Mouse (Mus musculus) right cerebral cortex, postnatal 25 days (tissue): Measurements from ENCODE around the gene Erc1.

Experiments used
- DNase-seq: peaks from one replicate; pipeline ENCODE4 v3.0.0; 2022

Erc1 gene

DNA sequence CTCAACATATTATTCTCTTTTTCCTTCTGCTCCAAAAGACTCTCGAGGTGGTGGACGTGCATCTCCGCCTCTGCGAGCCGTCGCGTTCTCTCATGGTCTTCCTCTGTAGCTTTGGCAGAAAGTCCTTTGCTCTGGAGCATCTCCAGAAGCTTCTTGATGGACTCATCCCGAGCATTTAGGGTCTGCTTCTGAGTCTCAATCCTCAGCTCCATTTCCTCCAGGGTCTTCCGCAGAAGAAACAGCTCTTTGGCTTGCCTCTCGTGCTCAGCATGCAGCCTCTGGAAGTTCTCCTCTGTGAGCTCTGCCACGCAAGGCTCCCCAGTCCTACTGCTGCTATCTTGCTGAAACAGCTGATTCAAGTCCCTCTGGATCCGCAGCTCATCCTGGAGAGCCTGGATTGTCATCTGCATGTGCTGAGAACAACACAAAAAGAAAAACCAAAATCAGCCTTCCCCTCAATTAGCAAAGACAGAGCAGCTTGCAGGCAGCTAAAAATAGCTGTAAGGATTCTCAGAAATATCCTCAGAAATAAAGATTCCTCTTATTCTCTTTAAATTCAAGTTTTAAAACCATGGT lies 51.0 kb downstream of the Erc1 start:
- DNase-seq, result peak; percentile 27

DNA sequence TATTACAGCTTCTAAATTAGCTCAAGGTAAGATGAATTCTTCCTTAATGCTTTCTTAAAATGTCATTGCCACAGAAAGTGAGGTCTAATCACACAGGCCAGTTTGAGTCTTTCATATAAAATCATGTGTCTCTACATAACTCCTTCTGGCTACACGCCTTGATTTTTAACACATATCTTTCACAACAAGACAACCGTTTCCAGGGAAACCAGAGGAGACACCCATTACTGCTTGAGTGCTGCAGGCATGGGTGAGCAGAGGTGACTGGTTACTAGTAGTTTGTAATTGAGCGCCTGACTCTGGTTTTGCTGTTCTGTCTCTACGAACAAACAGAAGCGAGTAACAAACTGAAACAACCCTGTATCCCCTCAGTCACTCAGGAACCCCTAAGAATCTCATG lies 51.7 kb downstream of the Erc1 start:
- no peak for DNase-seq

DNA sequence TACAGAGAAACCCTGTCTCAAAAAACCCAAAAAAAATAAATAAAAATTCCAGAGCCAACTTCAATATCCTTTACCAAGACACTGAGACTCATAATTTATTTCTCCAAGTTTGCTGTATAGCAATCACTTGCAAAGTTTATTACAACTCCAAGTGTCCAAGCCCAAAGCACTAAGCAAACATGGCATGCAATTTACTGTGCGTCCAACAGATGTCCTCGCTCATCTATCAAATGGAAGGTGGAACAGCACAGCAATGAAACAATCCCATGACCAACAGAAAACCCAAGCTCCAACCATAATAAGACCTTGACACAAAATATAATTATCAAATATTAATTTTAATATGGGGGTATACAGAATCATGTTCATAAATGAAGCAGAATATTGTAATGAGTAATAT lies 55.4 kb downstream of the Erc1 start:
- peak; percentile 48 for DNase-seq

DNA sequence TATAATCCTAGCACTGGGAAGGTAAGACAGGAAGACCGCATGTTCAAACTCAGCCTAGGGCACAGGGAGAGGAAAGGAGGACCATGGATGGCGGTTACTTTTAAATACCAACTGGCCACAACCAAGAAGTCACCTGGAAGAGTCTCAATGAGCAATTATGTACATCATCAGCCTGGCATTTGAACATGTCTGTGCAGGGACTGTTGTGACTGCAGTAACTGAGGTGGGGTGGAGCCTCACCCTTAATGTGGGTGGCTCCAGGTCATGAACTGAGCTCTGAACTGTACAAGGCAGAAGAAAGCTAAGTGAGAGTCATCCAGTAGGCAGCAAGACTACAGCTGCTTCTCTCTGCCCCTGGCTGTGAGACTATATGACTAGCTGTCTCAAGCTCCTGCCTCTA lies 65.6 kb downstream of the Erc1 start:
- DNase-seq, result no peak

DNA sequence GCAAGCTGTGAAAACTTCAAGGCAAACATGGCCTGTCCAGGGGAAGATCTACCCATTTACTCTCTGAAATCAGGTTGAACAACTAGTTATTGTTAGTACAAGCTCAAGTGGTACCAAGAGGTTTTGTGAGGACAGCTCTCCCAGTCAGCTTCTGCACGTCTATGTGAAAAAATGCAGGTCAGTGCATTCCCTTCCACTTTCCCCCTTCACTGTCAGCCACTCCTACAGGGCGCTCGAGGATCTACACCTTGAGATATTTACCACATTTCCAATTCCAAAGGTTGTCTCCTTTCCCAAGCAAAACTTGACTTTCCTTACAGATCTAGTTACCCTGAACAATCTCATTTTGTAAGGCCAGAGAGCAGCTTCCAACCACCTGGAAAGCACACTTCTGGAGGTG lies 66.9 kb downstream of the Erc1 start:
- no peak for DNase-seq

DNA sequence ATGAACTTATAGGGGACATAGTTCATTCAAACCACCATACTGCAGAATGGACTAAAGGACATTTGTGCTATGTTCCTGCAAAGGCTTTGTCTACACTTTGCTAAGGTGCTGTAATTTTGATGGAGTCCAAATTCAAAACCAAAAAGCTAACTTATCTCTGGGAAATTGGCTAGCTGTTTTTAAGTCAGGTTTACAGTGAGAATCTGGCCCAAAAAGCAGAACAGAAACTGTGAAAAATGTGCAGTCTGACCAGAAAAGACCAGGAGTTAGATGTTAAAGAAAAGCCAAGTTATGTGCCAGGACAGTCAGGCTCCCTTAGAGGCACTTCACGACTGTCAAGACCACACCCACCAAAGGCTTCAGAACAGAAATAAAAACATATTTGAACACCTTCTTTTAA lies 79.2 kb downstream of the Erc1 start:
- DNase-seq, result no peak

DNA sequence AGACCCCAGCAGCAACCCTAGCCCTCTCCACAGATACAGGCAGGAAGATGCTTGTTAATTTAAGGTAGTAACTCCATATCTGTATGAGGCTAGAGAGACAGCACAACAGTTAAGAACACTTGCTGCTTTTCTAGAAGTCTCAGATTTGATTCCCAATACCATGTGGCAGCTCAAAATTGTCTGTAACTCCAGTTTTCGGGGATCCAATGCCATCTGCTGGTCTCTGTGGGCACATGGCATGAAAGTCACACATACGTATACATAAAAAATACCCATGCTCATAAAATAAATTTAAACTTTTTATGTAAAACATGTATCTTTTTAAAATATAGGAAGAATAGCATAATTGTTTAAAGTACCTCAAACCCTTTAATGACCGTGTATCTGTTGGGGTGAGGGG lies 83.6 kb downstream of the Erc1 start:
- DNase-seq, result no peak

DNA sequence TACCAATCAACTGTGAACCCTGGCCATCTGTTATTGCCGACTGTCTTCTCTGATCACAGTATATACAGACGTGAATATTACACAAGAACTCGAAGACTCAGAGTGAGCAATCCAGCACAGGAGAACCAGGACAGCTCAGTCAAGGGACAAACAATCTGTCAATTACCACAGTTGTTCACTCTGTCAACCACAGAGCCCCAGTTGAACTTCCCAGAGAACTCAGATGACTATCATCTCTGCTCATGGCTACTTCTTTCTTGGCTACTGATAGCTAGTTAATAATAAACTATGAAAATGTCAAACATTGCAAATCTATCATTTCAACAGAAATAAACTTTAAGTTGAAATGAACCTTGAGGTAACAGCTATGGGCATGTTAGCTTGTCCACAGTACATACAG lies 88.1 kb downstream of the Erc1 start:
- no peak for DNase-seq

DNA sequence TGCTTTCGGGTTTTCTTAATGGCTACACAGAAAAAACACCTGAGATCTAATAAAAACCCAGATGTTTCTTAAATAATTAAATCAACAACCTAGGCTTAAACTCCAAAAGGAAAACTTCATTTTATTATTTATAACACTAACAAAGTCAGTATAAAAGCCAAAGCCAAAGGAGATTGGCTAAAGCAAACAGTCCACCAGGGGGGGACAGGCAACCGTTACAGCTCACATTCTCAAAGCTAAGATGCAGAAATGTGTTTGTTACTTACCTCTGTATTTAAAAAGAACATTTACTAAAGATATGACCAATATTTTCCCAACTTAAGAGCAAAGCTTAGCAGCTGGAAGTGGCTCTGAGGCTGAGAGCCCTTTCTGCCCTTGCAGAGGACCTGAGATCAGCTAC lies 89.5 kb downstream of the Erc1 start:
- no peak for DNase-seq

DNA sequence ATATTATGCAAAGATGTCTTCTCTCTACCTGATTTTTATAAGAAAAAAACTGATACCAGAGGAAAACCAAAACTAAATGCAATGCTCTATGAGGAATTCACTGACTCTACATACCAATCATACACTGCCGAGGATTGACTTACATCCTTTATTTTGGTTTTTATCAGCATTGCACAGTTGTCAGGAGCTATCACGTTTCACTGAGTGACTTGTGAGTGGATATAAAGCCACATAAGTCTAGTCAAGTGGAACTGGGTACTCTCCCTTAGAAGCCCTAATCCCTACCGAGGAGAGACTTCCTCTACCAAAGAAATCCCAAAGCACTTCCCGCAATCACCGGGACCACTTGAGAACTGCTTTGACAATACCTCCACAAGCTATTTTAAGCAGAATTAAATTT lies 90.2 kb downstream of the Erc1 start:
- no peak for DNase-seq

DNA sequence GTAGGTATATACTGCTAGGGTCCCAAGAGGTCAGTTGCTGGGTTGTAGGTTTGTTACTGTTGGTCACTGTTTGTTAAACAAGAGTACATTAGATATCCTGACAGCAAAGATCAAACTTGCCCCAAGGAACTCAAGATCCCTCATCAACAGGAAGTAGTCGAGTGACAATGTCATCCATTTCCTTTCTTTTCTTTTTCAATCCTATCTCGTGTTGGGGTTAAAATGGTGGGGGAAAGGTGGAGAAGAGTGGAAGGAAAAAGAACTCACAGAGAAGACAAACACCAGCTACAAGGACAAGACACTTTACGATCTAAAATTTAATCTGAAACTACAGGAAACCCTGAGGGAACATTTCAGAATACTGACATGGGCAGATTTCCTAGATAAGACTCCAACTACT lies 92.1 kb downstream of the Erc1 start:
- DNase-seq, result no peak

DNA sequence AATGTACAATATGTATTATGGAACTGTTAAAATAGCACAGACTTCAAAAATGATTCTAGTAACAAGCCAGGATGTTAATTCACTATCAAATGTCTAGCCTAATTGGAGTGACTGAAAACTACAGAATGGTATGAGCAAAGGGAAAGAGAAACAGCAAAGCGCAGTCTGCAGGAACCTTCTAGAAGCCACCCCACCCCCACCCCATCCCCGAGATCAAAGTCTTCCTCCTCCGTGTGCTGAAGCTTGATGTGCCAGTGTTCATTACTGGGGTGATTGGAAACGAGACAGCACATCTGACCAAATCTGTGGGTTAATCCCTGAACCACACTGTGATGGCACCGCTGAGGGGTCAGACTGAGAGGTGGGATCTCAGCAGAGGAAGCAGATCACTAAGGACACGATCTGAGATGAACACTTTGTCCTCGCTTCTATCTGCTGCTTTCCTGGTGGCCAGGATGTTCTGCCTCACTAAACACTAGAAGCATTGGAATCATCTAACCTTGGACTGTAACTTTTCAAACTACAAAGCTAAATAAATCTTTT lies 98.8 kb downstream of the Erc1 start:
- no peak for DNase-seq

DNA sequence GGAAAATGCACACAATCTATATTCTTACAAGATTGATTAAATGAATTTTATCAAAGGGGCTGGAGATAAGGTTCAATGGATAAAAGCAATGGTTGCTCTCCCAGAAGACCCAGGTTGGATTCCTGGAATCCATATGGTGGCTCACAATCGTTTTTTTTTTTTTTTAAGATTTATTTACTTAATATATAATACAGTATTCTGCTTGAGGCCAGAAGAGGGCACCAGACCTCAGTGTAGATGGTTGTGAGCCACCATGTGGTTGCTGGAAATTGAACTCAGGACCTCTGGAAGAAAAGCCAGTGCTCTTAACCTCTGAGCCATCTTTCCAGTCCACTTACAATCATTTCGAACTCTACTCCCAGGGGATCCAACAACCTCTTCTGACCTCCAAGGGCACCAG lies 106.1 kb downstream of the Erc1 start:
- no peak for DNase-seq

DNA sequence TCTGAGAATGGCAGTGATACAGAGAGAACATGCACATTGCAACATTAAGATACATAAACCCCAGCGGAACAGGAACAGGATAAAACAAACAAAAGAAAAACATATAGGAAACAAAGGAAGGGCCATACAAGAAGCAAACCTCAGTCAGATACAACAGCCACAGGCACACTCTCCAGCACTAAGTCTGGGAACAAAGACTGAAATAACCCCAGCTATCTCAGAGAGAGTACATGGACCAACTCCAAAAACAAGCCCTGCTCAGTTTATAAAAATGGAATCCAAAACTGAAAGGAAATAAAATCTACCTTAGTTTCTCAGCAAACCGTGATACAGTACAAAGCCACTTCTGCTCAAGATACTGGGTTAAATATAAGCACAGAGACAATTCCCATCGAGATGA lies 107.4 kb downstream of the Erc1 start:
- DNase-seq, result no peak

DNA sequence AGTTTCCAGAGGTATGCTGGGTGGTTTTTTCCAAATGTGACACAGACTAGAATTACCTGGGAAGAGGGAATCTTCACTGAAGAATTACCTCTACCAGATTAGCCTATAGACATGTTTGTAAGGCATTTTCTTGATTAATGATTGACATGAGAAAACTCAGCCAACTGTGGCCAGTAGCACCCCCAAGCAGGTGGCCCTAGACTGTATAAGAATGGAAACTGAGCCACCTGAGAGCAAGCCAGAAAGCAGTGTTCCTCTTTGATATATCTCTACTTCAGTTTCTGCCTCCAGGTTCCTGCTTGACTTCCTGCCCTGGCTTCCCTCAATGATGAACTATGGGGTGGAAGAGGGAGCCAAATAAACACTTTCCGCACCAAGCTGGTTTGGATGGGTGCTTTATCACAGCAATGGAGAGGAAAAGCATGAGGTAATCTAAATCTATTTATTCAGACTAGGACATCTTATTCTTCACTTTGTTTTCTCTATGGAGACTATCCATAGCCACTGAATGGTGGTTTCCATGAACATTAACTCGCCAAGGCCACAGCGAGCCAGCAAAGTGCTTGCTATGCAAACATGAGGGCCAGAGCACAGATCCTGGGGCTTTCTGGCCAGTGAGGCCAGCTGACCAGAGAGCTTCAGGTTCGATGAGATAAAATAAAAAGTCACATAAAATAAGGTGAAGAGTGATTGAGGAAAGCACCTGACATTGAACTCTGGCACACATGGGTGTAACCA lies 109.2 kb downstream of the Erc1 start:
- DNase-seq, result no peak

DNA sequence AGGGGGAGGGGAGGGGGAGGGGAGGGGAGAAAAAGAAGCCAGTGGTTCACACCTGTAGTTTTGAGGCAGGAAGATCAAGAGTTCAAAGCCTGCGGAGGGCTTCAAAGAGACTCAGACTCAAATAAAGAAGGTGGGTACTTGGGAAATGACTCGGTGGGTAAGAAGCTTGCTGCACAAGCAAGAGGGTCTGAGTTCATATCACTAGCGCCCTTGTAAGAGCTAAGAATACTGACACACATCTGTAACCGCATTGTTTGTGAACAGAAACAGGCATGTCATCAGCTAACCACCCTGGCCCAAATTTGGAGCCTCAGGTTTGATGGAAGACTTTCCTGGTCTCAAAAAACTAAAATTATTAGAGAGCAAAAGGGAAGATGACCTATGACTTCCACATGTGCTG lies 110.3 kb downstream of the Erc1 start:
- no peak for DNase-seq

DNA sequence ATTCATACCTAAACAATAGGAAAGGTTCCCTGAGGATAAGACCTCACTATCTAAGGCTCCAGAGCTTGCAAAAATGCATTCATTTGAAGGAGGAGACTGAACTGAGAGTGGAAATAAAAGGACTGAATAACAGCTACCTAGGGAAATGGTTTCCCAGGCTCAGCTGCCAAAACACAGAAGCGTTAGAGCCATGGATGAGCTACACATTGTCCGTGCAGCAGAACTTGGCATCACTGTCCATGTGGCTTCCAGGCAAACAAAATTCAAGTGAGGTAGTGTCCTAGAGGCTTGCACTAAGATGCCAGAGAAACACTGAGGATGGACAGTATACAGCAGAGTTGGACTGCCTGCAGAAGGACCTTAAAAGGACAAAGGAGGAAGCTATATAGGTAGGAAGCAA lies 112.0 kb downstream of the Erc1 start:
- no peak for DNase-seq

DNA sequence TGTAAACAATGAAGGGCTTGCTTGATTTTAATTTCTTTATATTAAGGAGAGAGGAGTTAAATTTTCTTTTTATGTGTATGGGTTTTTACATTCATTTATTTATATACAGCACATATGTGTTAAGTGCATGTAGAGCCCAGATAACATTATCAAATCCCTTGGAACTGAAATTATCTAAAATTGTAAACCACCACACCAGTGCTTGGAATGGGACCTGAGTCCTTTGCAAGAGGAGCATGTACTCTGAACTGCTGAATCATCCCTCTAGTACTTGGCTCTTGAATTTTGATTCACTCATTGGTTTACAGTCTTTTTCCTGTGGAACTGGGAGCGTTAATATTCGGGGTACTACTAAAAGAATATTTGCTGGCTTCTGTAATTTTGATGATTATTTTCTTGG lies 116.8 kb downstream of the Erc1 start:
- no peak for DNase-seq

DNA sequence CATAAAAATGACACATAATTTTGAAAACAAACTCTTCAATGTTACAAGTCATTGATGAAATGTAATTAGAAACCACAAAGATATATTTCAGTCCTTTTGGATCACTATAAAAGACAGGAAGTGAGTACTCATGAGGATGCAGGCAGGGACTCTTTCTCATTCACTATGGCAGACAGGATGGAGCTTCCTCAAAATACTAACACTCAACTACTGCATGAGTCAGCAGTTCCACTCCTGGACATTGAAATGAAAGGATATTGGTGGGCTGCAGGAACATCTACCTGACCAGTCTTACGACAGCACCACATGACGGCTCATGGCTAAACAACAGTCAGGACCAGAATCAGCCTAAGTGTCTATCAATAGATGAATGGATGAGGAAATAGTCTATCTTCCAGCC lies 132.7 kb downstream of the Erc1 start:
- no peak for DNase-seq

DNA sequence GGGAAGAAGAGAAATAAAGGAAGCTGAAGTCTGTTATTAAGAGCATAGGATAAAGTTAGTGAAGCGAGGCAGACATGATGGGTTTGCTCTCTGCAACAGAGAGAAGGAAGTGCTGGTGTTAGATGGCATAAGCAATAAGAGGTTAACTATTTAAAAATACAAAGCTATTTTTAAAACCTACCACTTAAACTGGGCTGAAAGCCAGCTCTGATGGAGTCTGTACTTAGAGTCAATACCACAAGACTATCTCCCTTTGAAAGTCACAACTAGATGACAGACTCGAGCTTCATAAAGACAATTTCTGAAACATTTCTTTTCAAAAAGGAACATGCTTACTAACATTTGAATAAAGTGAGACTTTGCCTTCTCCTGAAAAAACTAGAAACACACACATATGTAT lies 134.0 kb downstream of the Erc1 start:
- no peak for DNase-seq

DNA sequence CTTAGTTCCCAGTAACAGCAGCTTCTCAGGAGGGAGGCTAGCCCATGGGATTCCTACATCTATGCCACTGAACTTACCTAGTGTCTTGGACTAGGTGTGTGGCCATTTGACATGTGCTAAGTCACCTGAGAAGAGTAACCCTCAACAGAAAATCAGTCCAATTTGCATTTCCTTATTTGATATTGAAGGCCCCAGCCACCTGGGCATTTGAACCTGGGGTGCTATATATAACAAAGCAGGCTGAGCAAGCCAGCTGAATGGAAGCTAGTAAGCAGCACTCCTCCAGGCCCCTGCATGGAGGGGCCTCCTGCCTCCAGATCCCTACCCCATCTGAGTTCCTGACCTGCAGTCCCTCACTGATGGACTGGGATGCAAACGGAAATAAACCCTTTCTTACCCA lies 135.5 kb downstream of the Erc1 start:
- no peak for DNase-seq

DNA sequence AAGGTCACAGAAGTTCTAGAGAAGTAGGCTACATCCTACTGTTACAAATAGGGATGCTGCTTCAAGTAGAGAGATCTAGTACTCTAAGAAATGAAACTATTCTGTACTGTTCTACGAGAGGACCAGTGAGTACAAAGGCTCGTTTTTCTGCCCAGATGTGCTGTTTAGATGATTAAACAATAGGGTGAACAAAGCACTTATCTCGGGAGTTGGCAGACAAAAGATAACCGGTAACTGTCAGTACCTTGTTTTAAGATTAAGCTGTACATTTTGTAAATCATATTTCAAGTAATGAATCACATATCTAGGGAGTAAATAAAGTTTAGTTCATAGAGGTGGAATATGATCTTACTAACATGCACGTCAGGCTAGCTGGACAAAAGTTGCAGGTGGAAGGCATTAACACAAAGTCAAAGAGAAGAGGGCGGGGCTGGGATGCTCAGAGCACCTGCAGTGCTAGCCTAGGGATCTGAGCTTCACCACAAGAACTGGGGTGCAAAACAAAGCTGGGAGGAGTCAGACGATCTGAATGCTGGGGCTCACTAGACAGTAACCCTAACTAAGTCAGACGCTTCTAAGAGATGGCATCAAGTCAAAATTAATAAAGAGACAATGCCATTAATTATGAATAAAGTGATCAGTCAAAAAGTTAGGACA lies 136.2 kb downstream of the Erc1 start:
- no peak for DNase-seq

DNA sequence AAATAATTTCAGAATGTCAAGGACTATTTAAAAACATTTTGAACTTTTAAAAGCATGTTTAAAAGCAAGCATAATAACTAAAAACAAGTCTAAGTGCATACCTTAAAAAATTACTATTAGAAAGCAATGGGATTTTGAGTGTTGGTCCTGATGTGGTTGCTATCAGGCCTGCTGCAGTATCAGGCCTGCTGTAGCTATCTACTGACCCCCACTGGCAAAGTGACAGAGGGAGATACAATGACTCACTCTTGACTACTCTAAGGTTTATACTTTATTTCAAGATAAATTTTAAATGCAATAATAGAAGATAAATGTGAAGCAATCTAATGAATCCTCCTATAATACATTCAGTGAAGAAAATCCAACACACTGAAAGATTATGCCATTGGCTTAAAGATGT lies 138.4 kb downstream of the Erc1 start:
- DNase-seq, result no peak

DNA sequence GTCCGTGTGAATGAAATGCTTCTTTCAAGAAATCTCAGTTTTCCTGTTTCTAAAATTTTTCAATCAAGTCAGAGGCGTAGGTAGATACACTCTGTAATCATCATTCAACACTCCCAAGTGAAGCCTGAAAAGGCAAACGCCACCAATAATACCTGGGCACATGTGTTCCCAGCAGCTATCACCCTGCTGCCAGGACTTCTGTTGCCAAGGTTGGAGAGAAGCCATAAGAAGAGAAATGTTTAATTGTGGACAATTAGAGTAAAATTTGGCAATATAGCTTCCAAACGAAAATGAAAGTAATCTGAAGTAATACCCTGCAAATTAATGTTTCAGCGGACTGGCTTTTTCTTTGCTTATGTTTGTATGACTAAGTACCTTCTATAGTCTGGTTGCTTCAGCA lies 140.1 kb downstream of the Erc1 start:
- no peak for DNase-seq

DNA sequence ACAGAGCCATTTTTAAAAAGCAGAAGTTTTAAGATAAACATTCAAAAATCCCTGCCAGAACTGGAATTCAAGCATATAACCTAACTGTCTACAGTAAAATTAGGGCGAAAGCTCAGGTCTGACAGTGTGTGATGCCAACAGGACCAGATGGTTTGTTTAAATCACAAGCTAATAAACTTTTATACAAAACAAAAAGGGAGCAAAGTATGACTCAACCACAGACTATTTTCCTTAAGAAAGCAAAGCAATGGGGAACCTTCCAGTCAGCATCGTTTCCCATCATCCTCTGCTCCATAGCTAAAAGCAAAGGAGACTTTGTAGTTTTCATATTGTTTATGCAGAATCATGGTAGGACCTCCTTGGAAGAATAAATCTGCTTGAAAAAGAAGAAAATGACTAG lies 143.1 kb downstream of the Erc1 start:
- no peak for DNase-seq
